Mouse (Mus musculus): ENCODE results near the gene Tbx21. TPM values are rescaled to one million over a fixed set of nuclear protein-coding genes. Genes with fewer than 3 reads are reported as not detected.

Gene Tbx21
- total RNA-seq, 4 experiments from 2014 or later, result 0.18 TPM; not detected in 3

Small RNAs within 50 kb of the gene (microRNA-seq; reads per million reads assigned to microRNA genes)
- gene Mir7235 (0.32 to 2.3 reads per million in 2 experiments), gene Mir8103 (1.3 to 1.8 reads per million in 2 experiments)

Other genes with a start within 250 kb of the Tbx21 start
- 10 to 100 TPM; 33.9 to 49.1 (median 44.8) TPM for gene Cdk5rap3, start 198.8 kb downstream of the Tbx21 start, total RNA-seq (2022)
- gene Prr15l, start 187.2 kb downstream of the Tbx21 start, total RNA-seq (2022), result not detected
- 10 to 100 TPM; 38.1 to 41.5 (median 39.6) TPM for gene Pnpo, start 171.3 kb downstream of the Tbx21 start, total RNA-seq (2022)
- gene Sp2, start 132.4 kb downstream of the Tbx21 start, total RNA-seq (2022), result 10 to 100 TPM in 3 of 4 experiments, 1 to 10 TPM in 1; 9.6 to 14.2 (median 11.8) TPM
- 1 to 10 TPM in 3 of 4 experiments, under 1 TPM in 1; 0.83 to 1.7 (median 1.5) TPM for gene Sp6, start 101.9 kb downstream of the Tbx21 start, total RNA-seq (2022)
- 1 to 10 TPM; 4.3 to 6.9 (median 6.3) TPM for gene Scrn2, start 85.4 kb downstream of the Tbx21 start, total RNA-seq (2022)
- 1 to 10 TPM in 2 of 4 experiments, under 1 TPM in 2; 0.87 to 1.9 (median 1.3) TPM for gene Lrrc46, start 73.9 kb downstream of the Tbx21 start, total RNA-seq (2022)
- 10 to 100 TPM; 76.3 to 85.2 (median 77.8) TPM for gene Mrpl10, start 73.8 kb downstream of the Tbx21 start, total RNA-seq (2022)
- gene Osbpl7, start 64.7 kb downstream of the Tbx21 start, total RNA-seq (2022), result 10 to 100 TPM; 18.6 to 21.7 (median 20.6) TPM
- 10 to 100 TPM; 85.9 to 92.0 (median 89.4) TPM for gene Tbkbp1, start 36.2 kb upstream of the Tbx21 start, total RNA-seq (2022)
- gene Kpnb1, start 72.5 kb upstream of the Tbx21 start, total RNA-seq (2022), result 100 to 1,000 TPM; 126 to 131 (median 130) TPM
- gene Npepps, start 165.3 kb upstream of the Tbx21 start, total RNA-seq (2022), result 100 to 1,000 TPM; 142 to 161 (median 151) TPM
- gene Mrpl45, start 200.4 kb upstream of the Tbx21 start, total RNA-seq (2022), result 10 to 100 TPM; 23.1 to 32.2 (median 27.4) TPM
- under 1 TPM; 0.14 to 0.59 (median 0.34) TPM for gene Gpr179, start 236.7 kb upstream of the Tbx21 start, total RNA-seq (2022)
- 10 to 100 TPM; 71.5 to 89.3 (median 79.6) TPM for gene Socs7, start 247.2 kb upstream of the Tbx21 start, total RNA-seq (2022)